Mouse (Mus musculus) heart, adult 10 weeks (tissue): ENCODE results near the gene Rpl9. TPM values are rescaled to one million over a fixed set of nuclear protein-coding genes. Genes with fewer than 3 reads are reported as not detected.

Experiments used
- polyA plus RNA-seq: library from polyadenylated mRNA; stranded (reverse); fragments of 350-450 nt; fragmentation: Illumina TruSeq; extraction: RNeasy Lipid Tissue Mini Kit (QIAGEN cat#74804); gene quantifications from one replicate; pipeline ENCODE4 v1.2.3, GENCODE M21; 2014; ENCODE audit warnings: low read depth, low replicate concordance

Rpl9 gene
- 712 TPM for polyA plus RNA-seq

DNA sequence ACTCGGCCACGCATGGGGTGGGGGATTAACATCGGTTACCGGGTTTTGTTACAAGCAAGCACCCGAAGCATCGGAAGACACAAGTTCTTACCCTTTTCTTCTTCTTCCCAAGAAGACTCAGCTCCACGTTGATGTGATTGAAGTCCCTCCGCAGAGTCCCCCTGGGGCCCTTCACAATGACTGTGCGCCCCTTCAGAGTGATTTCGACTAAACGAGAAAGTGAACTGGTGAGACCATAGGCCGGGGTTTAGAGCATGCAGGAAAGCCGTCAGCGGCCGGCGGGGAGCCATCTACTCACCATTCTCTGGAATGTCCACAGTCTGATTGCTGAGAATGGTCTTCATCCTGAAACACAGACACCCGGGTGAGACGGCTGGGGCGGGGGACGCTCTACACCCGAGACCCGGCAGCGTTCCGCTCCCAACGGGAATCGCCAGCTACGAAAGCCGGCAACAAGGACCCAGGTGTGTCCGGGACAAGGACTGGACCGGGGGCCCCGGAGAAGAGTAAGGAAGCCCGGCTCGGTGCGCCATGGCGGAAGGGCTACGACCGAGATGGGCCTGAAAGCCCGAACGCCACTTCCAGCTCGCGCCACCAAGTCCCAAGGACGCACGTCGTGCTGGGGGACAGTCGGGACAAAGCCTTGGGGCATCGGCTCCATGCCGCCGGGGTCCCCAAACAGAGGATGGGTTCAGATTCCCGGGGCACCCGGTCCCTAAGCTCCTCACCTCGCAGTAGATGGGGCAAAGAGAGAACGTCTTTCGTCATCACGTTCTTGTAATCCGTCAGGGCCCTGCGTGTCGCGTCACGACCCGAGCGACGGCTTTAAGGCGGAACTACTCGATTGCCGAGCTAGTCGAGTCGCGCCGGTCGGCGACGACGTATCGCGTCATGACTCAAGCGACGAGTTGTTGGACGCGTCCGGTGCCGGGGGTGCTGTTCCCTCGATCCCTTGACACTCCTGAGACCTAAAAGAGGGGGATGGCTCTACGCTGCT is at the start of gene Rpl9, which contains the start of gene Lias:
Rpl9 (minus strand) TSS at position 797 of the 997 bp plus-strand sequence.
Lias (plus strand) TSS at position 850 of the 997 bp plus-strand sequence.

DNA sequence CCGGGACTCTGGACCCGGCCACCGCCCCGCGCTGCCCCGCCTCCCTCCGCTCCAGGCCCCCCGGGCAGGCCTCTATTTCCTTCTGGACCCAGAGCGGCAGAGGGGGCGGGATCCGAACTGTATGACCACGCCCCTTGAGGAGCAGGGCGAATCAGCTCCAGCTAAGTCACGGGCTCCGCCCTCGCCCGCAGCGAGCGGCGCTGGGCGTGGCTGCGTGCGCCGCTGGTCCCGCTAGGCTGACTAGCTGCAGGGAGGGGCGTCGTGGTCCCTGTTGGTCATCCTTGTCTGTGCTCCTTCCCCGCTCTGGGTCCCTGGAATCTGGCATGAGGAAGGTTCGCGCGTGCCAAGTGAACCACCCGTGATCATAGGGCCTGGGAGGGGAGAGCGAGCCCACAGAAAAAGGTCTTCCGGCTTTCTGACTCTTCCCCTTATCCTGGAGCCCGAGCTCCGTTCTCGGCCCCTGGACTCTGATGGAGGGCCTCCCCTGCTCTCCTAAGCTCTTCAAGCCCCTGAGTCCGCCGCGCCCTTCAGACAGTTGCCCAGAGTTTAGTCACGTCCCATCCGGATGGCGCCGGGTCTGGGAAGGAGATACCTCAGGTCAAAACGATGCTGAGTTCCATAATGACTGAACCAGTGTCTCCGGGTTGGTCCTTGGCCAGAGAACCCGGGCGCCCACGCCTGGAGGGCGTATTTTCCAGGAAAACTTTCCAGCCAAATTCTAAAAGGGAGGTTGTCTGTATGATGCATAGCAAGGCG is 44.7 kb upstream of the Rpl9 start, which contains the start of gene Ugdh:
Ugdh (minus strand) TSS at position 144 of the 756 bp plus-strand sequence.

GRCm38 (mm10) chr5:65348168-65348567 is 43.1 kb downstream of the Rpl9 start, which contains the start of gene Klb:
Klb (plus strand) TSS chr5:65348314.

Other genes starting within 250 kb of the Rpl9 start
- gene Wdr19, start 191.7 kb downstream of the Rpl9 start, polyA plus RNA-seq: 0.94 TPM
- gene Rfc1, start 55.8 kb downstream of the Rpl9 start, polyA plus RNA-seq: 23.0 TPM
- 0.42 TPM for gene Klb, start 43.1 kb downstream of the Rpl9 start, polyA plus RNA-seq
- 58.5 TPM for gene Lias, start 53 bp upstream of the Rpl9 start, polyA plus RNA-seq
- 15.8 TPM for gene Ugdh, start 44.5 kb upstream of the Rpl9 start, polyA plus RNA-seq
- gene Gm43552, start 101.4 kb upstream of the Rpl9 start, polyA plus RNA-seq: not detected
- 81.5 TPM for gene Smim14, start 145.7 kb upstream of the Rpl9 start, polyA plus RNA-seq
- 69.2 TPM for gene Ube2k, start 145.8 kb upstream of the Rpl9 start, polyA plus RNA-seq